Mouse (Mus musculus) embryo, embryonic 11 days (tissue): ENCODE measurements around the gene Tpp2.
"Not testable (repeated sequence)": the region's sequence is repeated elsewhere in the genome, so short reads cannot be mapped to it uniquely, and the experiment has no call there.

Experiments
- DNase-seq: peaks from one replicate; pipeline ENCODE4 v3.0.0-alpha.2; 2015

Gene Tpp2

GRCm38 (mm10) chr1:44022656-44023055, 89.2 kb downstream of the Tpp2 start:
- no peak for DNase-seq

- DNase-seq = no peak
Measured at GRCm38 (mm10) chr1:44027651-44028050, 94.2 kb downstream of the Tpp2 start.

- DNase-seq = no peak
Measured at GRCm38 (mm10) chr1:44032213-44032612, 98.8 kb downstream of the Tpp2 start.

- no peak for DNase-seq
Measured at GRCm38 (mm10) chr1:44032948-44033347, 99.5 kb downstream of the Tpp2 start.

GRCm38 (mm10) chr1:44041797-44042554, 108.5 kb downstream of the Tpp2 start:
- peak; percentile 83 for DNase-seq

- no peak for DNase-seq
Measured at GRCm38 (mm10) chr1:44042555-44042915, 109.1 kb downstream of the Tpp2 start.

- DNase-seq = not testable (repeated sequence)
Measured at GRCm38 (mm10) chr1:44045689-44046088, 112.2 kb downstream of the Tpp2 start.

GRCm38 (mm10) chr1:44046556-44046955, 113.1 kb downstream of the Tpp2 start:
- DNase-seq = no peak
